Mouse (Mus musculus) 3T3-L1 (cell line): ENCODE results near the gene 1700010I14Rik.

Experiments
- DNase-seq: peaks from one replicate; pipeline ENCODE4 v3.0.0-alpha.2; 2015; ENCODE audit warnings: low read depth, low spot score

The 1700010I14Rik gene

DNA sequence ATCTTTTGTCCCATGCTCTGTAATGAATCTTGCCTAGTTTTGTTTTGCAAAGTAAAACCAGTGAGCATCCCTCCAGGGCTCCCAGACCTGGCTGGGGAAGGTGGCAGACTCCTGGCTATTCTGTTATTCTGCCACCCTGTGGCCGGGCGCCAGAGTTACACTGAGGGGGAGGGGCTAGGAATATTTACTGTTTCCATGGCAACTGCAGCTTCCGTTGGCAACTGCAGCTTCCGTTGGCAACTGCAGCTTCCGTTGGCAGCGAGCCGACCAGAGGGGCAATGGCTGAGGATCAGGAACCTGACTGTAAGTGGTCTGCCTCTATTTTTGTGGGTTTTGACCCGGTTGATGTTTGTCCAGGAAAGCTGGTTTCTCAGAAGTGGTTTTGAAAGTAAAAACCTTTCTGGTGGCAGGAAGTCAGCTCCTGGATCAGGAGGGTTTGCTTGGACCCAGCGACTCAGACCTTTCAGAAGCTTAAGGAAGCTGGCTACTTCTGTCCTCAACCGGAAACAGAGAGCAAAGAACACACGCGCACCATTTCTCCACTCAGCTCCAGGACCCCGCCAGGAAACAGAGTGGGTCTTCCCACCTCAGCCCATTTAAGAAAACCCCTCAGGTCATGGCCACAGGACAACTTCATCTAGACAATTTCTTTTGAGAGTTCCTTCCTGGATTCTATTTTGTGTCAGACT, at the start of gene 1700010I14Rik:
Gene 1700010I14Rik (plus strand): TSS at position 215 of the 689 bp plus-strand sequence.
- DNase-seq, result peak; percentile 74

DNA sequence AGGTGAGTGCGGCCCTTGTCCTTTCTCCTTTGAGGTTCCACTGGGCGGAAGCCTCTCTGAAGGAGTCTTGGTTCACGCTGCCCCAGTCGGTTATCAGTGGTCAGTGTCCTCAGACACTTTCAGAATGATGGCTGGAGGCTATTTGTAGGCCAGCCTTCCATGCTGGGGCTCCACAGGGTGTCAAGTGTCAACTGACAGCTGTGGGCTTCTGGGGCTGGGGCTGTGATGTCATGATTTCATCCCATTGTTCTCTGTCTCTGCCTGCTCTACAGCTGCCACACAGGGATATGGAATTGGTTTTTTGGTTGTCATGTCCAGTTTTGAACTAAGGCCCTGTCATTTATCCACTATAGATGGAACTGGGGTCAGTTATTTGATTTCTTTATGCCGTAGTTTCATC, 36.5 kb upstream of the 1700010I14Rik start:
- DNase-seq, result no peak

DNA sequence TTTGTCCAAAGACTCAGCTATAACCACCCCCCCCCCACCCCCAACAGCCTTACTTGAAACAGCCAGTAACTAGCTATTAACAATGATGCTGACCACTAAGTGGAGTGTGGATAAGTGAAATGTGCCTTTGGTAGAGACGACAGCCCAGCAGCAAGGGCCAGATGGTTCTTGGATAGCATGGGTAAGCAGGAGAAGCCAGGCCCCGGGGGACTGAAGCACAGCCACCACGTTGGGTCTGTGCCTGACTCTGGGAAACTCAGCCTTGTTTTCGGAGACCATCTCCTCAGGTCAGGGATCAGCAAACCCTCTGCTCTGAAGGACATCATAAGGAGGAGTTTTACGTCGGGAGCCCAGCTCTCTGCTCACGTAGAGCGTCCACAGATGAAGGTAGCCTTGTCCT, 35.2 kb upstream of the 1700010I14Rik start:
- no peak for DNase-seq

DNA sequence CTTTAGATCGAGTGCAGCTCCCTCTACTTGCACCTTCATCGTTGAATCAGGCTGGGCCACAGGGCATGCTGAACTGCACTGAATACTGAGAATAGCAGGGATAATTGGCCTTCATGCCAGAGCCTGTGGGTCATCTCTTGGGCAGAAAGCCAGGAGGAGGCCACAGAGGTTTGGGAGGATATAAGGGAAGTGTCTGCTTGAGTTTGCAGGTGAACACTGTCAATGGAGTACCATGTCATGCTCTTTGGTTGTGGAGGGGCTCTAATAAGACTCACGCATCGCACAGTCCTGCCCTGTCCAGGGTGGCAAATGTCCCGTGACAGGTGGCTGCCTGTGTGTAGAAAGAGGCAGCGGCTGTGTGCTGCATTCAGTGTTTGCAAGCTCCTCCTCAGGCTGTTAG, 30.0 kb upstream of the 1700010I14Rik start:
- peak; percentile 10 for DNase-seq

DNA sequence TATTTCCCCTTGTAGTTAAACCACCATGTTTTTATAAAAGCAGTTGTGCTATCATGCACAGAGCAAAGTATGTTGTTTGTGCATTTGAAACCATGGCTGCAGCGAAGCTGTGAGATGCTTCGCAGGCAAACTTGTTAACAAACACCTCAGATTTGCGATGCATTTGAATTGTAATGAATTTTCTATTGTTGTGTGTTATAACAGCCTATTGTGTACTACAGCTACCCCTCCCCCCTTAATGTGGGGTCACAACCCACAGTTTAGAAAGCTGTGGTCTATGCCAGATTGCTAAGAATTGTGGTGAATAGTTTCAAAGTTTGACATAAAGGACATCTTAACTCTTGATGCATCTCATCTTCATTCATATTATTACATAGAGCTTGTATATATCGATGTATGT, 27.7 kb upstream of the 1700010I14Rik start:
- DNase-seq, result no peak

DNA sequence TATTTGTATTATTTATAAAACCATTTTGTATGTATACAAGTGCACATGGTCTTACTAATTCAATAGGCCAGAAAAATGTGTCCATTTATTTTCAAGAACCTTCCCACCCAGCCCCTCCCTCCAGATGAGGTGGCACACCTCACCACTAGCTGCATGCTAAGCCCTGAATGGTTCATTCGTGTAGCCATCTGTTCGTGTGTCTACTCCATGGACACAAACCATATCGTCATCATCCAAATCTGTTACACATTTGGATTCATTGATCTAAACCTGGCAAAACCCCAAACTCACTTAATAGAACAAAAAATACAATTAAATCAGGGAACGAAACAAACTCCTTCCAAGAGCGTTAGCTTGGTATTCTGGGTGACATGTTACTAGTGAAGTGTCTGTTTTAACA, 27.0 kb upstream of the 1700010I14Rik start:
- no peak for DNase-seq

DNA sequence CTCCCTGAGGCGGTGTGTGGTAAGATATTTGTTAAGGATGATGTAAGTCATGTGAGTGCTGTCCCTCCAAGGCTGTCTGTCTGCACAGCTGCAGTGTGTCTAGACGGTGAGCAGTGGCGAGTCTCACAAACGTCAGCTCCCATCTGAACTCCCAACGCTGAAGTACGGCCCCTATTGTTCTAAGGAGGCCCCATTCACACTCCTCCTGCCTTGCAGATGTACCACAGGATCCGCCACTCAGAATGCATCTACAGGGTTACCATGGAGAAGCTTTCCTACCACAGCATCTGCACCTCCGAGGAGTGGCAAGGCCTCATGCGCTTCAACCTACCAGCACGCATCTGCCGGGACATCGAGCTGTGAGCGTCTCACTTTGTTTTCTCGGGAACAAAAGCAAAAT, 26.5 kb upstream of the 1700010I14Rik start:
- DNase-seq, result no peak

DNA sequence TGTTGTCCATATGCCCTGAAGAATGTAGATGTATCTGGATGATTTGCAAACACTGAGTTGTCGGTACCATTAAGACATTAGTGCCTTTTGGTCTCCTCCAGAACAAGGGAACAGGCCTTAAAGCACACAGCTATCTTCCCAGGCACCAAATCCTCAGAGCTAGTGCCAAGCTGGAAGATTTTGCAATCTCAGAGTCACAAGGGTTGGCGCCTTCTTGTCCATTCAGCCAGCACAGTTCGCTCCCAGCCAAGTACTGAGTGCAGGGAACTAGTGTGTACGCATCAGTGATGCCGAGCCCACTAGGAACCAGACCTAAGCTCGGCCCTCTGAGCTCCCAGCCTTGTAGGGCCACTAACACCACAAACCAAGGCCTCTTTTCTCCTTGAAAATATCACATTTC, 23.0 kb upstream of the 1700010I14Rik start:
- no peak for DNase-seq

DNA sequence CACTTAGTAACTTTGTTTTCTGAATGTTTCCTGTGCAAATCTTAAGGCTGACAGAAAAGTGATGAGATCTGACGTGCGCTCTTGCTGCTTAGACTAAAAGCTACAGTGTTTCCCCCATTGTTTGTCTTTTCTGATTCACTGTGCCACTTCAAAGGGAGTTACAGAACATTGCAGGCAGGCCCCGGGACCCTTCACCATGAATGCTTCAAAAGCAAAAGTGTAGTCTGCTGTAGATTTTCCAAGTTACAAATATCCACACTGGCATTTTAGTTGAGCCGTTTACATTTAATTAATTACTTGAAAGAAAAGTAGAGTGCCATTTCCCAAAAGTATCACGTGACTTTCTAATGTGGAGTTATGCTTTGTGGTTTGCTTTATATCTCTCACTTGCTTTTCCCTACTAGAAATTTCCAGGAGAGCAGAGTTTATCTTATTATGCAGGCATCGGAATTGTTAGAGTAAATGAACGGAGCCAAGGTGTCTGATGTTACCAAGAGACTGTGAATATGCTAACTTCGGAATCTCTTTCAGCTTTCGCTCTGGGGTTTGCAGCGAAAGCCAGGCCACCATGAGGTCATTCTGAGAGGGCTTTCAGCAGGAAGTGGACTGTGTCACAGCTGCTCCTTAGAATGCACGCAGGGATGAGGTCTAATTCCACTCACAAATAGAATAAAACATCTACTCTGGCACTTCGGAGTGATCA, 15.8 kb upstream of the 1700010I14Rik start:
- DNase-seq, result no peak

DNA sequence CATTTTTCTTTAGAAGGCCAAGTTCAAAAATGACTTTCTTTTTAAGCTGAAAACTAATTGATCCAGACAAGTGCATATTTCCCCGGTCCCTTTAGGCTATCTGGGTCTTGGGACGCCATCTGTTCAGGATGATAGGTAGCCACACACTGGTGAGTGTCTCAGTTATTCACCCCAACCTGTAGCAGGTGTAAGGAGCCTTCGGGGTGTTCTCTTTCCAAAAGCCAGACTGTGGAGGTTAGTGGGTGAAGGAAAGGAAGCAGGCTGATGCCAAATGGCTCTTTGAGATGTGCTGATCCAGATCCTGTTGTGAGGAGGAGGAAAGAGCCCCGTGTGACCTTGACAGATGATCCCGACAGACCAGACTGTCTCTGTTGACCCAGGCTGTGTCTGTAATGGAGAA, 14.8 kb upstream of the 1700010I14Rik start:
- DNase-seq, result no peak

DNA sequence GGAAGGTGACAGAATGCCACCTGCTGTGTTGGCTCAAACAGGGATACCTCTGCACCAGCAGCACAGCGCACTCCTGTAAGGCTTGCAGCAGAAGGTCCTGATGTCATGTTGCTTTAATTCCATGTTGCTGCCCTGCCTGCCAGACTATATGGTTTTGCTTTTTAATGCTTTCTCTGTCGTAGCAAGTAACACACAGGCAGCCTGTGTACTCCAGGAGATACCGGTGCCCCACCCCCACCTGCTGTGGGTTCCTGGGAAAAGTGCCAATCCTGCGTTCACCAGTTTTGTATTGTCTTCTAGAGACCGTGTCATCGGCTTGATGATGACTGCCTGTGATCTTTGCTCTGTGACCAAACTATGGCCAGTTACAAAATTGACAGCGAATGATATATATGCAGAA, 13.7 kb upstream of the 1700010I14Rik start:
- no peak for DNase-seq

DNA sequence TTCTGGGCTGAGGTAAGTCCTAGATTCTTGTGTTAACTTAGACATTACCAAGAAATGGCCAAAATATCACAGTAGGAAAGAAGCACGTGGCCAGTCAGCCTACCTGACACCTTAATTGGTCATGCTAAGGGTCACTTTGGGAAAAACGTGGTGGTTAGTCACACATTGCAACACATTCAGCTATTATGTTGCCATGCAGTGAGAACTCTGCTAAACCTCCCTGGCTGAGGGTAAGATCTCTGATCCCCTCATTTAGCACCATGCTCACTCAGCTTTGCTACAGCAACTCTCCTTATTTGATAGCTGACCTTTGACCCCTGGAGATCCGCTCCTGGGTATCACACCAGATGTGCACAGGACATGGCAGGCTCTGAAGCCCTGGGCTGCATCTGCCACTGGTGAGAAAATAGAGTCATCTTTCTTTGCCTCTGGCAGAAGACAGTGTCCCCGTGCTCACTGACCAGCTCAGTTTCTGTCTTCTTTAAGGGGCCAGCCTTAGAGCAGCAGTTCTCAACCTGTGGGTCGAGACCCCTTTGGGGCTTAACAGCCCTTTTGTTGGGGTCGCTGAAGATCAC, 13.2 kb upstream of the 1700010I14Rik start:
- no peak for DNase-seq

DNA sequence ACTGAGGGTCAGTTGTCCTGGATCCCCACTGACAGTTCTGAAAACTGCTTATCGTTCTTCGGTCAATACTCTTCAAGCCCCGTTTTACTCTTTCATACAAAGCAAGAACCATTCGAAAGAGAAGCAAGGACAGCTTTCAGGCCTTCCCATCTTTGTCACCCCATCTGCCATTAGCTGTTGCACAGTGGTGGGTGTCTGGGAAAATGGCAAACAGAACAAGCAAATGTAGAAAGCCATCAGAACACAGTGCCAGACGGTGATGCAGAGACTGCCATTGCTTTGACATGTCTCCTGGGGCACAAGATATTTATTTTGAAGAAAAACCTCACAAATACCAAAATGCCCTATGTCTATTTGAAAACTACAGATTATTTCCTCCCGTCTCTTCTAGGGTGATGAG, 11.4 kb upstream of the 1700010I14Rik start:
- no peak for DNase-seq

DNA sequence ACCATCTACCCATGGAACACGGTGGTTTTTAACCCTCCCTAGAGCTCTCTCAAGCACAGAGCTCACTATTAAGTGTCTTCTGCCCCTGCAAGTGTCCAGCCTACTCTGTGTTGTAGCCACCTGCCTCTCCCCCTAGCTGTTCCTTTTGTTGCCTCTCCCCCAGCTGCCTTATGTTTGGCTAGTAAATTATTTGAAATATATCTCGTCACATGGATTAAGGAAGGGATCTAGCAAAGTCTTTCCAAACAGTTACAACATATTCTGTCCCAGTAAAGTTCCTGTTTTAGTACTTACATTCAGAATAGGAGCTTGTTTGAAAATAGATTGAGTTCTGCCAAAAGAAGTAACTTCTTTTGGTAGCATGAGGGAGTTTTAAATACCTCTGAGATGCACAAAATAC, 10.9 kb upstream of the 1700010I14Rik start:
- DNase-seq, result no peak

DNA sequence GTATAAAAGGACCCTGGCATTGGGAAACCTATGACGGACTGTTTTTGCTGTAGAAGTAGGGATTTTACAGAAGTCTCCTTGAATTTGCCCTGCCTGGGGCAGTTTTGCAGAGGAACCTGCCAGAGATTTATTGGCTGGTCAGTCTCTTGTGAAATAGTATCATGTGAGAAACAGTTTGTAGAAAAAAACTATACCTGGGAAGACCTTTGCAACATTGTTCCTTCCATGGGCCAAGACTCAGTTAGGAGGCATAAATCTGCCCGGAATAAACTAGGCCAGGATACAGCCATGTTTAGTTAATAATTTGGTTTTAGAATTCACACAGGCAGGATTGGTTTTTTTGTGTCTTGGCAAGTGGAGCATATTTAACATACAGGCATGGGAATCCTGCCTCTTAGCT, 4.6 kb upstream of the 1700010I14Rik start:
- no peak for DNase-seq

DNA sequence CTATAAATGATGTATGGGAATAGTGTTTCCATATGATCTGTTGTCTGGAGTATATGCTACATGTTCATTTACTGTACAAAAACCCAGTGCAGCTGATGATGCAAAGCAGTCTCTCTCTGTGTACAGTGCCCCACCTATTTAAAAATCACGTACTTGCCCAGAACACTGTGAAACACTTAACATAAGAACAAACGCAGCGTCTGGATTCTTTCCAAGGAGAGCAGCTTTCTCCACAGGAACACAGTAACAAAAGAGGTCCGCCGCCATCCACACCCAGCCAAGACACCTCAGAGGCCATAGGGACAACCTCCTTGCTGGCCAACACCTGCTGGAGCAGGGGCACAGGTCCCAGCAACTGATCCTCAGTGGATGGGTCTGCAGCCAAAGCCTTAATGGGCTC, 2.4 kb upstream of the 1700010I14Rik start:
- DNase-seq, result no peak

DNA sequence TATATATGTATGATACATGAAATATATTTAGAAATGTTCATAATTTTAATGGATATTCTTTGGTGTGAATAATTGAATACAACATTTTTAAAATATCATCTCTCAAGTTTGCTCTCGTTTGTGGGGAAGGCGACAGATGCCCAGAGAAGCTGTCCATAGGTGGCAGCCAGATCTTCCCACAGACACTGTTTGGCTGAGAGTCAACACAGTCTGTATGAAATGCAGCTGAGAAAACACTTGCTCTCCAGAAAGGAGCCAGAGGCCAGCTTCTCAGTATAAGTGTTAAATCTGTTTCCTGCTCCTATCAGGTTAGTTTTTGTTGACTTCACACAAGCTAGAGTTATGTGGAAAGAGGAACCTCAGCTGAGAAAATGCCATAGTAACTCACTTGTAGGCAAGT, 1.6 kb upstream of the 1700010I14Rik start:
- DNase-seq, result no peak

DNA sequence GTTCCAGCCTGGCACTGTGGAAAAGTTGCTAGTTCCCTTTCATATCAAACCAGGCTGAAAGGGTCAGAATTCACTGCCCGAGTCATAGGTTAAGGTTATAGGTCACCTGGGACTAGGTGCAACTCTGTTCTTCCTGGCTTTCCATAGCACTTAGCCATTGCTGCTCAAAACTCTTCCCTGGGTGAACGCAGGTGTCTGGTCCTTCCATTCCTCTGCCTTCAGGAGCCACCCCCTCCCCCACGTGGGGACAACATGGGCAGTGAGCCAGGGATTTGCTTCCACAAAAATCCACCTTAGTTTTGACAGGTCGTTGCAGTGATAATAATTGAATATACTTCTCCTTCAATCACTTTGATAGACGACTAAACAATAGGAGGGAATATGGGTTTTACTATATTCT, 764 bp upstream of the 1700010I14Rik start:
- no peak for DNase-seq

DNA sequence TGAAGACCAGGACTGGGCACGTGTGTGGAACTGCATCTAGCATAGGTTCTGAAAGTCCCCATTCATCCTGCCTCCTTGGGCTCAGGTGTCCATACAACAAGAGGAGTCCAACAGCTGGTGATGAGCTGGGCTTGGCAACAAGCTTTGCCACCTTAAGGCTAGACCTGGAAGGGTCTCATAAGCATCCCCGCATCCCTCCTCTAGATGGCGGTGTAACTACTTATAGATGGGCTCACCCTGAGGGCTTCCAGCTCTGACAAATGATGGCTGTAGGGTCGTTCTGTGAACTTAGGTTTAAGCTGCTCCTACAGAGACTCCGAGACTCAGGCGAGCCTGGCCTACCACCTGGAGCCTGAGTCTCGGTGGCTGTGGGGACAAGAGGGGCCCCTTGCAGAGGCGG, 3.0 kb downstream of the 1700010I14Rik start:
- peak; percentile 38 for DNase-seq

DNA sequence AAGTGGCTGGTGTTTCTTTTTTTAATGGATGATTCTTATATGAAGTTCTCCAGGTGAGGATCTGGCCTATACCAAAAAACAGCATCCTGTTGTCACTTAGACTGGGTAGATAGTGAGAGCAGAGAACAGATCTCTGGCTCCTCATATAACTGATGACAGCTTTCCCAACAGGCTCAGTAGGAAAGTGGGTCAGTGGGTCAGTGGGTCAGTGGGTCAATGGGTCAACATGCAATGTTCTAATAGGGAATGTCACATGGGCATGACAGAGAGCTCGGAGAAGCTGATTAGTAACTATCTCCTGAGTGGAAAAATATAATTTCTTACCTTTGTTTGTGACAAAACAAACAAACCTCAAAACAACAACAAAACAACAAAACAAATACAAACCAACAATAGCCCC, 7.2 kb downstream of the 1700010I14Rik start:
- no peak for DNase-seq

DNA sequence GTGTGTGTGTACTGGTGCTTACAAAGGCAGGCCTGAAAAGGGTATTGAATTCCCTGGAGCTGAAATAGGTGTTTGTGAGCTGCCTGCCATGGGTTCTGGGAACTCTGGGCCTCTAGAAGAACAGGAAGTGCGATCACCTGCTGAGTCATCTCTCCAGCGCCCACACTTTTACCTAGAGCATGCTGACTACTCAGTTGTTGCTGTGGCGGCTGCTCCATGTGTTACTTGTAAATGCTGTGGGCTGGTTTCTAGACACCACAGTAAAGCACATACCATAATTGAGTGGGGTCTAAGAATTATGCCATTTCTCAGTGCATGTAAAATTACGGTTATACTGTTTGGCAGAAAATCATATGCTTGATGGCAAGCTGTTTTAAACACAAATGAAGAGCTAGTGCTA, 14.3 kb downstream of the 1700010I14Rik start:
- DNase-seq, result peak; percentile 56

DNA sequence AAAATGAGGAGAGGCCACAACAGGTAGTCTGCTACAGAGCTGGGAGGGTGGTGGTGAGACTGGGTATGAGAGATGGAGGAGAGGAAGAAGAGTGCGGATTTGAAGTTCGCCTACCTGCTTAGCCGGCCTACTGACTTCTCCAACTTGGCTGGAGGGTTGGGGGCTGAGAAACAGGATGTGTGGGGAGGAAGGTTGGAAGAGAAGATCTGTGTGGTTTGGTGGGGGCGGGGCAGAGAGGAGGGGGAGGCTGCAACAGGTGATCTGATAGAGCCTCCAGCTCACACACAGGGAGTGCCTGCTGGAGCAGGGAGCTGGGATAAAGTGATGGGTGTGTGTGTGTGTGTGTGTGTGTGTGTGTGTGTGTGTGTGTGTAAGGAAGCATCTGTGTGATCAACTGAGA, 16.4 kb downstream of the 1700010I14Rik start:
- no peak for DNase-seq
